Mouse (Mus musculus): Measurements from ENCODE around the gene Misp. TPM values are rescaled to one million over a fixed set of nuclear protein-coding genes. Genes with fewer than 3 reads are reported as not detected.

Gene Misp
- polyA plus RNA-seq, 1 experiment from 2014 or later = 0.69 TPM

DNA sequence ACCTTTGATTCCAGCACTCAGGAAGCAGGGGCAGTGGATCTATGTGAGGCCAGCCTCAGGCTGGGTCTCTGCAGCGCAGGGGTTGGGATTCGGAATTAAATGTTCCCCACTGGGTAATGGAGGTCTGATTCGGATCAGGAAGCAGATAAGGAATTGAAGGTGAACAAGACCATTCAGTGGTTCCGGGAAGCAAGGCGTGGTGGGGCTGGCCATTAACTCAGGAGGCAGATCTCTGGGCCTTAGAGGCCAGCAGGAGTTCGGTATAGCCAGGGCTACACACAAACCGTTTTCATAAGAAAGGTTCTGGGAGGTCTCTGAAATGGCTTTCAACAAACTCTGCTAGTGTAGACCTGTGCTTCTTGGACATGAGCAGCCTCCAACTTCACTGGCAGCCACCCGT, 32.0 kb downstream of the Misp start:
- DNase-seq (ENCODE audit: low spot score) (no peak), ATAC-seq (ENCODE audit: low FRiP score) (no peak)
- H3K4me3 ChIP-seq (ENCODE audit: low read depth, low read length) = peak overlapping the region; percentile 100
- H3K9ac ChIP-seq (ENCODE audit: low read depth, low read length) = peak overlapping the region; percentile 89
- peak overlapping the region; percentile 100 for H3K27ac ChIP-seq (ENCODE audit: low read depth, low read length)
- 0 out of 2 replicates have a peak, but pooled peaks cover 2% of the 10 kb centered on the region for H3K36me3 ChIP-seq (ENCODE audit: control insufficient read depth, insufficient read depth, low read length)
- peak overlapping the region; percentile 67 for H3K4me2 ChIP-seq (replicated peaks; ENCODE audit: low read depth, low read length)
- H3K4me1 ChIP-seq (replicated peaks; ENCODE audit: control insufficient read depth, insufficient read depth, low read length) = peaks cover 32% of the 10 kb centered on the region
- H3K27me3 ChIP-seq (ENCODE audit: control insufficient read depth, insufficient read depth, low read length) = no peaks in the 10 kb centered on the region
- WGBS = 35% methylated on average over 8 of the region's 8 CpGs
- no peaks in the 10 kb centered on the region for H3K9me3 ChIP-seq (ENCODE audit: control insufficient read depth, low read length)

DNA sequence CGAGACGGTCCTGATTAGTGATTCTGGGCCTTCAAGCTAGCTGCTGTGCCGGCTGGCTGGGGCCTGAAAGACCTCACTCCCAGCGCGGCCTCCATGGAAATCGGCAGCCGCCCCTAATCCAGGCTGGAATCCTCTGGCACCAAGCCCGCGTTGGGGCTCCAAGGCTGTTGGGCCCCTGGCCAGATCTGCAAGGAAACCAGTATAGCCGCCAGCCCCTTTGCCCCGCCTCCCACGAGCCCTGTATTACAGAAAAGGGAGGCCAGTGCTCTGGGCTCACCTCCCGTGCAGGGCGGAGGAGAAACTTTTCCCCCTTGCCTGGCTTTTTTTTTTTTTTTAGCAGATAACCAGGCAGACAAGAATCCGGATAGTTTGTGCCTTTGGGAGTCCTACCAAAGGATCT, 32.6 kb downstream of the Misp start:
- H3K27me3 ChIP-seq (ENCODE audit: control insufficient read depth, insufficient read depth, low read length) = no peaks in the 10 kb centered on the region
- H3K9ac ChIP-seq (ENCODE audit: low read depth, low read length) = peak overlapping the region; percentile 89
- peak overlapping the region; percentile 100 for H3K27ac ChIP-seq (ENCODE audit: low read depth, low read length)
- 1% methylated on average over 15 of the region's 15 CpGs for WGBS
- peak overlapping the region; percentile 100 for H3K4me3 ChIP-seq (ENCODE audit: low read depth, low read length)
- peaks cover 37% of the 10 kb centered on the region for H3K4me1 ChIP-seq (replicated peaks; ENCODE audit: control insufficient read depth, insufficient read depth, low read length)
- H3K4me2 ChIP-seq (replicated peaks; ENCODE audit: low read depth, low read length) = peak overlapping the region; percentile 67
- no peaks in the 10 kb centered on the region for H3K9me3 ChIP-seq (ENCODE audit: control insufficient read depth, low read length)
- ATAC-seq (ENCODE audit: low FRiP score) (0 out of 2 replicates have a peak, but pooled peaks have one; percentile 20), DNase-seq (ENCODE audit: low spot score) (peak; percentile 77)
- 0 out of 2 replicates have a peak, but pooled peaks cover 2% of the 10 kb centered on the region for H3K36me3 ChIP-seq (ENCODE audit: control insufficient read depth, insufficient read depth, low read length)

DNA sequence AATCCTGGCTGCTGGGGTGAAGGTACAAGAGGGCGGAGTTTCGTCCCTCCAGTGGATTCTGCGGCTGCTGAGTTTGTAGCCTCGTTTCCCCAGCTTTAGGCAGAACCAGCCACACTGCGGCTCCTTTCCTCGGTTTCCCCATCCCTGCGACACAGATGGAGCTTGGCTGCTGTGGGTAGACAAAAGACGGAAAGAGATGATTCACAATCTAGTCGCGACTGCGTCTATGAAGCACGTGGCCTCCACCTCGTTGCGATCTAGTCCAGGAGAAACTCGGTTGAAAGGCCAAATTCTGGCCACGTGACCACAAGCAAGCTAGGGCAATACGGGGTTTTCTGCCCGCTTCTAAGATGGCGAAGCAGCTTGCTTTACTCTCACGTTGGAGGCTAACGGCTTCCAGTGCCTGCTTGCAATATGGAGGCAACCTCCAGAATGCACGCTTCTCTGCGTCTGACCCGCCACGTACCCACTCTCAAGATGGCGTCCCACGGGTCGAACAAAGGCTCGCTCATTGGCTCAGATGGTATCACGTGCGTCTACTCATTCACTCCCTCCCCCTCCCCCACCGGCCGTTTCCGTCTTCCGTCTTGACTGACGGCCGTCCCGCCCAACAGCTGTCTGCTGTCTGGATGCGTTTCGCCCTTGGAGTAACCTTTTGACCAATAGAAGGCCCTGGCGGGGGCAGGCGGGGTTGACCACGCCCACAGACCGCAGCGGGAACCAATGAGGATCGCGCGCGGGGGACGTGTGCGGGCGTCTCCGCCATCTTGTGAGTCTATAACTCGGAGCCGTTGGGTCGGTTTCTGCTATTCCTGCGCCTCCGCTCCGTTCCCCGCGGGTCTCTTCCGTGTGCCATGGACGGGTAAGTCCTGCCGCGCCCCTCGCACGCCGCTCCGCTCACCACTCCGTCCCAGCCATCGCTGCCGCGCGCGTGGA, 33.3 kb downstream of the Misp start, which contains the start of gene Ptbp1:
Gene Ptbp1, plus strand, starts transcription at position 568 of the 936 bp plus-strand sequence.
- peak; percentile 100 for DNase-seq (ENCODE audit: low spot score)
- peaks cover 38% of the 10 kb centered on the region for H3K4me1 ChIP-seq (replicated peaks; ENCODE audit: control insufficient read depth, insufficient read depth, low read length)
- peak within 1 kb of the TSS; percentile 99 for H3K4me2 ChIP-seq (replicated peaks; ENCODE audit: low read depth, low read length)
- H3K9ac ChIP-seq (ENCODE audit: low read depth, low read length) = peak within 1 kb of the TSS; percentile 96
- H3K4me3 ChIP-seq (ENCODE audit: low read depth, low read length) = peak within 1 kb of the TSS; percentile 100
- under 1% methylated on average over 73 of the region's 75 CpGs for WGBS
- peak; percentile 93 for ATAC-seq (ENCODE audit: low FRiP score)
- no peaks in the 10 kb centered on the region for H3K9me3 ChIP-seq (ENCODE audit: control insufficient read depth, low read length)
- H3K27me3 ChIP-seq (ENCODE audit: control insufficient read depth, insufficient read depth, low read length) = no peaks in the 10 kb centered on the region
- peak within 1 kb of the TSS; percentile 100 for H3K27ac ChIP-seq (ENCODE audit: low read depth, low read length)
- H3K36me3 ChIP-seq (ENCODE audit: control insufficient read depth, insufficient read depth, low read length) = peaks cover 2% of the 10 kb centered on the region; the same call in 1 of the 2 replicates

DNA sequence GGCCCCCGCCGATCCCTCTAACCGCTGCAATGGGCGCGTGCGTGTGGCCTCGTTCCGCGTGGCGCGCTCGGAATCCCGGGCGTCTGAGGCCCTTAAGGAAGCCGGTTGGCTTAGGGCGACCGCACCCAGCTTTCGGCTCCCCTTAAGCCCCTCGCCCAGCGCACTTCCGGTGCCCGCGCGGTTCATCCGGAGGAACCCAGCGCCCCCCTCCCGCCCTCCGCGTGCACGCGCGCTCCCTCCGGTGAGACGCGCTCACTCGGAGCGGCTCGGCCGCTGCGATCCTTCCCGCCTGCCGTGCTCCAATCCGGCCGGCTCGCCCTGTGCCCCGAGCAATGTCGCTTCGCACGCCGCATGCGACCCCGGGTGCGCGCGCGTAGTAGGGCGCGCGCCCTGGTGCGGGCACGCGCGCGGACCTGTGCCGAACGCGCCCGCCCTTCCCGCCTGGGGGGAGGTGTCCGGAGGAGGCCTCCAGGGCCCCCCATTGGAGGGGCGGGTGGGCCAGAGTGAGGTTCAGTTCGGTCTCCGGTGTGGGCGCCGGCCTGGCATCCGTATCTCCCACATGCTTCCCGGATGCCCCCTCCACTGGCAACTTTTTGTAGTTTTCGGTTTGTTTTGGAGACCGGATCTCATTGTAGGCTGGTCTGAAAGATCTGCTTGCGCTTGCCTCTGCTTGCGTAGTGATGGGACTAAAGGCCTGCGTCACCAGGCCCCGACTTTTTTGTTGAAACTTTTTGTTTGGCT, 34.2 kb downstream of the Misp start:
- H3K4me1 ChIP-seq (replicated peaks; ENCODE audit: control insufficient read depth, insufficient read depth, low read length) = peaks cover 38% of the 10 kb centered on the region
- 2% methylated on average over 81 of the region's 83 CpGs for WGBS

DNA sequence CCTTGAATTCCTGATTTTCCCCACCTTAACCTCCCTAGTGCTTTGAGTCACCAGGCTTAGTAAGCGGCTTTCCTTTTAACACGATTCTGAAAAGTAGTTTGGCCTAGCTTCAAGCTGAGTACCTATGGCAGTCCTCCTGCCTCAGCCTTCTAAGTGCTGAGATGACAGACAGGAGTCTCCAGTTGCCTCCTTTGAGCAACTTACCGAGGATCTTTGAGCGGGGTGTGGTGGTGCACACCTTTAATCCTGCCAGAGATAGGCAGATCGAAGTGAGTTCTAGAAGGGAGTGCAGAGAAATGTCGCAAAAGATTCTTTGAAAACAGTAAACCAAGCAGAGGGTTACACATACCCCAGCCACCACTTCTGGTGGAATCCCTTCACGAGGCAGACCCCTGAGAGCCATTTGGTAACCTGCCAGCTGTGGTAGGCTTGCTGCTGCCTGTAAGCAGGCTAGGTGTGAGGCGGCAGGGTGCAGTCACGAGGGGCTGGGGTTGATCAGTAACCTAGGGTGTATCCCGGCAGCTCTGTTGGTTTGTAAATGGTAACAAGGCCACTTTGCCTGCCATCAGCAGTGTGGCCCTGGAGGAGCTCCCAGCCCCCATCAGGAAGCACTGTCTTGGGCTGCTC, 34.9 kb downstream of the Misp start:
- DNase-seq (ENCODE audit: low spot score) (peak; percentile 30), ATAC-seq (ENCODE audit: low FRiP score) (no peak)
- 4% methylated on average over 10 of the region's 10 CpGs for WGBS
- Histone ChIP-seq H3K4me1 (replicated peaks; ENCODE audit: control insufficient read depth, insufficient read depth, low read length) (peaks cover 38% of the 10 kb centered on the region), H3K9ac (ENCODE audit: low read depth, low read length) (peak overlapping the region; percentile 96), H3K4me3 (ENCODE audit: low read depth, low read length) (peak overlapping the region; percentile 100), H3K36me3 (ENCODE audit: control insufficient read depth, insufficient read depth, low read length) (peaks cover 14% of the 10 kb centered on the region), H3K27me3 (ENCODE audit: control insufficient read depth, insufficient read depth, low read length) (no peaks in the 10 kb centered on the region), H3K4me2 (replicated peaks; ENCODE audit: low read depth, low read length) (peak overlapping the region; percentile 99), H3K9me3 (ENCODE audit: control insufficient read depth, low read length) (no peaks in the 10 kb centered on the region), H3K27ac (ENCODE audit: low read depth, low read length) (0 out of 2 replicates have a peak overlapping the region, but pooled peaks have one; percentile 100)

More for the DNA sequence above, 34.2 kb downstream of the Misp start:
- Histone ChIP-seq H3K9ac (ENCODE audit: low read depth, low read length) (peak overlapping the region; percentile 96), H3K9me3 (ENCODE audit: control insufficient read depth, low read length) (no peaks in the 10 kb centered on the region), H3K4me2 (replicated peaks; ENCODE audit: low read depth, low read length) (peak overlapping the region; percentile 99), H3K27me3 (ENCODE audit: control insufficient read depth, insufficient read depth, low read length) (no peaks in the 10 kb centered on the region), H3K4me3 (ENCODE audit: low read depth, low read length) (peak overlapping the region; percentile 100), H3K36me3 (ENCODE audit: control insufficient read depth, insufficient read depth, low read length) (peaks cover 7% of the 10 kb centered on the region), H3K27ac (ENCODE audit: low read depth, low read length) (peak overlapping the region; percentile 100)
- ATAC-seq (ENCODE audit: low FRiP score) (peak; percentile 56), DNase-seq (ENCODE audit: low spot score) (peak; percentile 87)

DNA sequence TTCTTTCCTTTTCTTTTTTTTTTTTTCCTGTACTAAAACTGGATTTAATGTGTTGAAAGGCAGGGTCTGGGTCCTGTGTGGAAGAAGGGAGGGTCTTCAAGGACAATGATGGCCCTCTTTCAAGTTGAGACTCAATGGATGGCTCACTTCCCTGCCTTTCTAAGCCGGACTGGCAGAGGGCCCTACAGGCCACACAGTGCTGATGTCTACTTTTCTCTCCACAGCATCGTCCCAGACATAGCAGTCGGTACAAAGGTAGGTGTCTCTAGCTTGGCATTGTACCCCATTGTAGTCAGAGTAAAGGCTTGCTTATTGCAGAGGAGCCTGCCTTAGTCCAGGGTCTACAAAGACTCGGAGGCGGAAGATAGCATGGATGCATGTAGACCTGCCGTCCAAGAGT, 35.5 kb downstream of the Misp start:
- 56% methylated on average over 6 of the region's 6 CpGs for WGBS
- Histone ChIP-seq H3K9ac (ENCODE audit: low read depth, low read length) (peak overlapping the region; percentile 96), H3K9me3 (ENCODE audit: control insufficient read depth, low read length) (no peaks in the 10 kb centered on the region), H3K36me3 (ENCODE audit: control insufficient read depth, insufficient read depth, low read length) (peaks cover 20% of the 10 kb centered on the region), H3K4me2 (replicated peaks; ENCODE audit: low read depth, low read length) (peak overlapping the region; percentile 99), H3K27me3 (ENCODE audit: control insufficient read depth, insufficient read depth, low read length) (no peaks in the 10 kb centered on the region), H3K4me1 (replicated peaks; ENCODE audit: control insufficient read depth, insufficient read depth, low read length) (peaks cover 38% of the 10 kb centered on the region), H3K27ac (ENCODE audit: low read depth, low read length) (no peak overlapping the region), H3K4me3 (ENCODE audit: low read depth, low read length) (peak overlapping the region; percentile 100)
- no peak for DNase-seq (ENCODE audit: low spot score)
- ATAC-seq (ENCODE audit: low FRiP score) = no peak

DNA sequence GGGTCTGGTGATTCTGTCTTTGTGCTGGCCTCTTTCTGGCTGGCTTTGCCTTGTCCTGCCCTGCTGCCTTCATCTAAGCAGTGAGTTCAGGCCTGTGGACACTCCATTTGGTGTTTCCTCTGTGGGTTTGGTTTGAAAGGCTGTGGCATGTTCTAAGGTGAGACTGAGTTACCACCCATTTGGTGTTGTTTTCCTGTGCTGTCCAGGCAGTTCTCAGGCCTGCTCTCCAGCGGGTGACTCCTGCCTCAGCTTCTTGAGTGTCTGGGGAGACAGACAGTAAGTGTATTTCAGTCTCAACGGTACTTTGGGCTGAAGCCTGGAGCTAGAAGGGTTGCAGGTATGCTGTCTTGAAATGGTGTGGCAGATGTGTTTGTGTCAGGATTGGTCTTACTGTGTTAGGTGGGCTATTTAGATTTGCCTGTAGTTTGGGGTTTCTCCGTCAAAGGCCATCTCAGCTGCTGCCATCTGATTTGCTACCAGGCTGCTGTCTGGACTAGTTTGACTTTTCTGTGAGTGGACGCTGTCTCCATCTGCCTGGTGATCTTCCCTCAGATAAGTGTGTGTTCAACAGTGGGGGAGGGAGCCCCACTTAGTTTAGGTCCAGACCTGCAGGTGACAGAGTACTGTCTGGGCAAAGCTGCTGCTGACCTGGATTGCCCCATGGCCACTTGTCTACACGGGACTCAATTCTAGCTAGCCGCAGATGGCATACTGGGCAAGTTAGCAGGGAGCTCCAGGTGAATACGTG, 36.1 kb downstream of the Misp start:
- H3K9ac ChIP-seq (ENCODE audit: low read depth, low read length) = peak overlapping the region; percentile 96
- H3K27ac ChIP-seq (ENCODE audit: low read depth, low read length) = 0 out of 2 replicates have a peak overlapping the region, but pooled peaks have one; percentile 9
- peak overlapping the region; percentile 100 for H3K4me3 ChIP-seq (ENCODE audit: low read depth, low read length)
- ATAC-seq (ENCODE audit: low FRiP score) (no peak), DNase-seq (ENCODE audit: low spot score) (no peak)
- no peaks in the 10 kb centered on the region for H3K27me3 ChIP-seq (ENCODE audit: control insufficient read depth, insufficient read depth, low read length)
- peaks cover 33% of the 10 kb centered on the region for H3K4me1 ChIP-seq (replicated peaks; ENCODE audit: control insufficient read depth, insufficient read depth, low read length)
- peaks cover 26% of the 10 kb centered on the region for H3K36me3 ChIP-seq (ENCODE audit: control insufficient read depth, insufficient read depth, low read length)
- WGBS = 73% methylated on average over 7 of the region's 7 CpGs
- H3K9me3 ChIP-seq (ENCODE audit: control insufficient read depth, low read length) = no peaks in the 10 kb centered on the region
- H3K4me2 ChIP-seq (replicated peaks; ENCODE audit: low read depth, low read length) = peak overlapping the region; percentile 99

All from hindbrain, embryonic 11.5 days (tissue).